Mouse (Mus musculus): ENCODE measurements around the gene Golm1.
"Not testable (repeated sequence)": the region's sequence is repeated elsewhere in the genome, so short reads cannot be mapped to it uniquely, and the experiment has no call there.

- not testable (repeated sequence) for TF ChIP-seq POLR2A (IDR thresholded peaks at IDR 0.05; ENCODE audit: borderline replicate concordance, control insufficient read depth, low read depth, low read length); CTCF (IDR thresholded peaks at IDR 0.05; ENCODE audit: control insufficient read depth, insufficient read depth, low read length)
These were observed 43.3 kb upstream of the Golm1 start for GRCm38 (mm10) chr13:59718857-59719440.
